Mouse (Mus musculus): ENCODE results near the gene Aass. TPM values are rescaled to one million over a fixed set of nuclear protein-coding genes. Genes with fewer than 3 reads are reported as not detected.
"Not testable (repeated sequence)": the region's sequence is repeated elsewhere in the genome, so short reads cannot be mapped to it uniquely, and the experiment has no call there.

Aass gene
- polyA plus RNA-seq, 1 experiment from 2014 or later = 0.59 TPM

DNA sequence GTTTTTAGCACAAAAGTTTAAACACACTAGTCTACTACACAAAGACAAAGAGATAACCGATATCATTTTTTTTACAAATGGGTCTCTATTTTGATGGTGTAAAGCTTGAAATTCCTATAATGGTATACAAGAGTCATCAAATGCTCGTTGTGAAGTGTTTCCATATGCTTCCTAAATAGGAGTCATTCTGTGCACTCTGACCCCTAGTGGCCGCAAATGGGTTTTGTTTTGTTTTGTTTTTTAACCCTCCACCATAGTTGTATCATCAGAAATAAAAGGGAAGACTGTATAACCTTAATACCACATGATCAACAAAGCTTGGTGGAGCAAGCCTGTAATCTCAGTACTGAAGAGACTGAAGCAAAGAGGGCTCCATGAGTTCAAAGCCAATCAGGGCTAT is 9.9 kb downstream of the Aass start:
- Histone ChIP-seq H3K27me3 (no peaks in the 10 kb centered on the region), H3K27ac (no peak overlapping the region), H3K9ac (no peak overlapping the region), H3K4me1 (replicated peaks) (no peaks in the 10 kb centered on the region), H3K4me2 (no peak overlapping the region), H3K36me3 (no peaks in the 10 kb centered on the region), H3K9me3 (replicated peaks) (no peaks in the 10 kb centered on the region), H3K4me3 (no peak overlapping the region)
- ATAC-seq (replicated peaks; ENCODE audit: insufficient number of reproducible peaks, insufficient read depth, low FRiP score, low read depth) = no peak
- 42% methylated on average over 3 of the region's 3 CpGs for WGBS

DNA sequence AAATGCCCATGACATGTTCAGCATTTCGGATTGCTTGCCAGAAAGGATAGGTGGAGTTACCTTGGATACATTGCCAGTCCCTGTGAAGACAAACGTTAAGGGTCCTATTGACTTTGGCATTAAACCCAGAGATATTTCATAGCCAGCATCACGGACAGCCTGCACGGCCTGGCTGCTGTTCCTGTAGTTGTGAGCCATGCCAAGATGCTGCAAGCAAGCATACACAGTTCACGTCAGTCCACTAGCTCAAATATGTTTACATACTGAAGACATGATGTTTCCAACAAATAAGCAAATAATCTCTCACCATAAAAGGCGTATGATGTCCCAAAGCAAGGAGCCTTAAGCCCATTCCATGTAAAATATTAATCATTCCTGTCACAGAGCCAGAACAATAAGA is 18.0 kb downstream of the Aass start:
- 57% methylated on average over 6 of the region's 6 CpGs for WGBS
- Histone ChIP-seq H3K9ac (no peak overlapping the region), H3K4me3 (no peak overlapping the region)

DNA sequence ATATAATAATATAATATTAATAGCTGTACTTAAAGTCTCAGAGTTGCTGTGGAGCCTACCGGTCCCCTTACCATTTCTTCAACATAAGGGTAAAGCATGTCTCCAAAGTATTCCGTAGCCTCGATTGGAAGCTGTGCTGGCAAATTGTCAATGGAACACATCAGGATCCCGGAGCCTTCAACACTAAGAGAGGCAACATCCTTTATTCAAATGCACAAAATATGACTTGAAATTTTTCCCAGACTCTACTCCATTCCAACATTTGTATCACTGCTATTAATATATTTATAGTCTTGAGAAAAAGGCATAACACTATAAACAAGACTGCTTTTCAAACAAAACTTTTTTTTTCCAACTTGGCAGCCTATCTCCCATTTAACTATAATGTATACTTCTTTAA is 25.7 kb downstream of the Aass start:
- H3K9me3 ChIP-seq (replicated peaks) = no peaks in the 10 kb centered on the region
- no peak overlapping the region for H3K4me3 ChIP-seq
- no peak overlapping the region for H3K4me2 ChIP-seq
- no peaks in the 10 kb centered on the region for H3K4me1 ChIP-seq (replicated peaks)
- WGBS = 77% methylated on average over 4 of the region's 4 CpGs
- H3K9ac ChIP-seq = no peak overlapping the region
- H3K36me3 ChIP-seq = no peaks in the 10 kb centered on the region
- no peak overlapping the region for H3K27ac ChIP-seq
- ATAC-seq (replicated peaks; ENCODE audit: insufficient number of reproducible peaks, insufficient read depth, low FRiP score, low read depth) = no peak
- H3K27me3 ChIP-seq = no peaks in the 10 kb centered on the region

More for the DNA sequence above, 18.0 kb downstream of the Aass start:
- no peak for ATAC-seq (replicated peaks; ENCODE audit: insufficient number of reproducible peaks, insufficient read depth, low FRiP score, low read depth)
- no peaks in the 10 kb centered on the region for H3K9me3 ChIP-seq (replicated peaks)
- H3K36me3 ChIP-seq = no peaks in the 10 kb centered on the region
- H3K4me2 ChIP-seq = no peak overlapping the region
- no peaks in the 10 kb centered on the region for H3K27me3 ChIP-seq
- no peaks in the 10 kb centered on the region for H3K4me1 ChIP-seq (replicated peaks)
- no peak overlapping the region for H3K27ac ChIP-seq

- no peaks in the 10 kb centered on the region for H3K27me3 ChIP-seq
- ATAC-seq (replicated peaks; ENCODE audit: insufficient number of reproducible peaks, insufficient read depth, low FRiP score, low read depth) = no peak
- no peaks in the 10 kb centered on the region for H3K9me3 ChIP-seq (replicated peaks)
- no peak overlapping the region for H3K27ac ChIP-seq
- no peak overlapping the region for H3K9ac ChIP-seq
- no peak overlapping the region for H3K4me2 ChIP-seq
- no peak overlapping the region for H3K4me3 ChIP-seq
- H3K36me3 ChIP-seq = no peaks in the 10 kb centered on the region
- H3K4me1 ChIP-seq (replicated peaks) = no peaks in the 10 kb centered on the region
- 43% methylated on average over 4 of the region's 4 CpGs for WGBS
Observed at GRCm38 (mm10) chr6:23106373-23106772, 26.4 kb downstream of the Aass start.

- H3K27ac ChIP-seq = peak overlapping the region; percentile 27; the same call in 1 of the 2 replicates
- H3K4me3 ChIP-seq; ATAC-seq (replicated peaks; ENCODE audit: insufficient number of reproducible peaks, insufficient read depth, low FRiP score, low read depth); H3K9me3 ChIP-seq (replicated peaks); H3K4me1 ChIP-seq (replicated peaks); H3K9ac ChIP-seq; H3K36me3 ChIP-seq; H3K27me3 ChIP-seq; H3K4me2 ChIP-seq: not testable (repeated sequence)
- WGBS = 85% methylated on average over 11 of the region's 11 CpGs
Observed at GRCm38 (mm10) chr6:23090346-23091055, 42.3 kb downstream of the Aass start.

DNA sequence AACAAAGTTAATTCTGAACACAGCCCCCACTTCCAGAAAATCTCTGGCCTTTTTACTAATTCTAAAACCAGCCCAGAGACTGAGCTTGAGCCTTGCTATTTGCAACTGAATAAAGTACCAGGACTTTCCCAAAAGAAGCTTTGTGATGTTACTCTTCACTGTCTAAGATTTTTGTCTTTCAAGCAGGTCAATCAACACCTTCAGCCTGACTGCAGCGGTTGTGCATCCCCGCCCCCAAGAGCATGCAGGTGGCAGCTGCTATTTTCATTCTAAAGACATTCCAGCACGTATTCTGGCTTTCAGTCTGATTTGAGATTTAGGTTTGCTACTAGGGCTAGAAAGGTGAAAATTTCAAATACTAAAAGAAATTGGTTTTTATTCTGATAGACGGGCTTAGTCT is 43.5 kb downstream of the Aass start:
- H3K27ac ChIP-seq = peak overlapping the region; percentile 27
- 55% methylated on average over 4 of the region's 4 CpGs for WGBS
- not testable (repeated sequence) for H3K27me3 ChIP-seq; H3K4me1 ChIP-seq (replicated peaks); H3K9ac ChIP-seq; ATAC-seq (replicated peaks; ENCODE audit: insufficient number of reproducible peaks, insufficient read depth, low FRiP score, low read depth); H3K36me3 ChIP-seq; H3K4me2 ChIP-seq; H3K9me3 ChIP-seq (replicated peaks); H3K4me3 ChIP-seq

DNA sequence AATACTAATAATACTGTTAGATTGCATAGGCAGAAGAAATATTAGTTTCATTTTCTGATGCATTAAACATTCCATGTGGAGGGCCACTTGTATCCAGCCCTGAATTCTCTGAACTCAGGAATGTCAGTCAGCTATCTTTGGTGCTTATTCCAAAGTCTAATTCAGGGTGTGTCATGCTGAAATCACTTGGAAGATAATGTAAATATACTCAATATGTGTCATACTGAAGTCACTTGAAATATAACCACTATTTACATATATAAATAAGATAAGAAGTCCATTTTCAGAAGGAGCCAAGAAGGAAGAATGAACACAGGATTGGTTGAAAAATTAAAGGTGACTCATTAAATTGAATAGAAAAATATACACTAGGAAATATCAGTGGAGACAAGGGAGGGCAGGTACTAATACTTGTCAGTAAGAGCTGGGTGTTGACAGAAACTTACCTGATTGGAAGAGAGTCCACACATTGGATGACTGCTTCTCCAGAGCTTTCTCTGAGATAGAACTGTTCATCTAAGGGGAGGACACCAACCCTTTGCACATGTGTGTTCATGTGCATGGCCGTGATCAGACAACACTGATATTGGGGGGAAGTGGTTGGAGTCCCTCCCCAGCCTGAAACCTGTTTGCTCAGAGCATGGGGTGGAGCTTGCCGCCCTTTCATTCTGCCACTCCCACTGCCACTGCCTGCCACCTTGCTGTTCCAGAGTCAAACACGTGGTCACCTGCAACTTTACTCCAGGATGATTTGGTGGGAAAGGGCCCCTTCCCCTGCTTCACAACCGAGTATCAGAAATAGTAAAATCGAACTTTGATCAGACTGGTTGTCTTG is 48.0 kb downstream of the Aass start:
- no peak for ATAC-seq (replicated peaks; ENCODE audit: insufficient number of reproducible peaks, insufficient read depth, low FRiP score, low read depth)
- H3K27ac ChIP-seq = no peak overlapping the region
- no peak overlapping the region for H3K4me2 ChIP-seq
- no peak overlapping the region for H3K9ac ChIP-seq
- no peaks in the 10 kb centered on the region for H3K36me3 ChIP-seq
- H3K9me3 ChIP-seq (replicated peaks) = no peaks in the 10 kb centered on the region; the same call in 1 of the 2 replicates
- no peaks in the 10 kb centered on the region for H3K27me3 ChIP-seq
- peaks cover 5% of the 10 kb centered on the region for H3K4me1 ChIP-seq (replicated peaks)
- H3K4me3 ChIP-seq = no peak overlapping the region
- 84% methylated on average over 5 of the region's 5 CpGs for WGBS

DNA sequence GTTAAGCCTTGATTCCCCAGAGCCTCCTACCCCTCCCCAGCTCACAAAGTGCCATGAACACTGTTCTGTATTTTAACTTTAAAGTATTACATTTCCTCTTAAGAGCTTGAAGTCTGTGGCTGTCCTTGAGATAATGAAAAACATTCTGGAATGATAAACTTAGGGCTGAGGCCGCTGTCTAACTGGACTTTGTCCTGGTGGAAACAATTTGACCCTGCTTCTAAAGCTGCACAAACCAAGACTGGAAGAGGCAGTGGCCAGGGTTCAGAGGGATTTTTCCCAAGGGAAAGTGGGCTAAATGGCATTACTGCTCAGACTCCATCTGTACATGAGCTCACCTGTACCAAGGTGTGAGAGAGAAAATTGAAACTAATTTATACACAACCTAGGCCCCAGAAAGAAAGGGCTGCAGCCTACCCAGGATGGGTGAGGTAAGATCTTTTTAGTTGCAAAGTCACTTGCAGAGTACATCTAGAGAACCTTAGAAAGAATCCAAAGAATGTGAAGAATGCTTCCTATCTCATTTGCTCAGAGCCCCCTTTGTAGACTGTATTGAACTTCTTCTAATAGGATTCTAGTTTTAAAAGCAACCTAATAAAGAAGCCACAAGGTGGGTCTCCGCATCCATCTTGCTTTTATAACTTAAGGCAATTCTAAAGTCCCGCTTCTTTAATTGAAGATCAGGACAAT is 52.6 kb downstream of the Aass start:
- Histone ChIP-seq H3K9ac (no peak overlapping the region), H3K36me3 (no peaks in the 10 kb centered on the region), H3K4me2 (no peak overlapping the region), H3K4me3 (no peak overlapping the region), H3K9me3 (replicated peaks) (no peaks in the 10 kb centered on the region), H3K4me1 (replicated peaks) (peaks cover 6% of the 10 kb centered on the region), H3K27ac (no peak overlapping the region), H3K27me3 (no peaks in the 10 kb centered on the region)
- no peak for ATAC-seq (replicated peaks; ENCODE audit: insufficient number of reproducible peaks, insufficient read depth, low FRiP score, low read depth)
- WGBS = 48% methylated on average over 3 of the region's 3 CpGs

DNA sequence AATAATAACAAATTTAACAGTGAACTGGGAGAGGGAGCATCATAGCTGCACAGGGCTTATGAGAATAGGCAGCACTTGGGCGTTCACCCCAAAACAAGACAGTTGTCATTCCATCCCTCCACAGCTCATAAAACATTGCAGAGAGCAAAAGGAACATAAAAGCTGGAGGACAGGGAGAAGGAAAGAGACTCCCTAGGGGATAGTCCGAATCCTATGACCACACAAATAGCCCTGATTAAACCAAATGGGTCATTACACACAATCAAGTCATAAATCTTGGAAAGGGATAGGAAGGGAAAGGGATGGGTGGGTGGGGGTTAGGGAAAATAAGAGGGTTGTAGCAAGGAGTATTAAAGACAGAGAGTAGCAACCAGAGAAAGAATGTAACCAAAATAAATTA is 54.5 kb downstream of the Aass start:
- peaks cover 6% of the 10 kb centered on the region for H3K4me1 ChIP-seq (replicated peaks)
- H3K9ac ChIP-seq = no peak overlapping the region
- no peaks in the 10 kb centered on the region for H3K27me3 ChIP-seq
- H3K36me3 ChIP-seq = no peaks in the 10 kb centered on the region
- H3K27ac ChIP-seq = no peak overlapping the region
- WGBS = 79% methylated on average over 2 of the region's 2 CpGs
- no peaks in the 10 kb centered on the region for H3K9me3 ChIP-seq (replicated peaks)
- no peak overlapping the region for H3K4me3 ChIP-seq
- ATAC-seq (replicated peaks; ENCODE audit: insufficient number of reproducible peaks, insufficient read depth, low FRiP score, low read depth) = no peak
- H3K4me2 ChIP-seq = no peak overlapping the region

DNA sequence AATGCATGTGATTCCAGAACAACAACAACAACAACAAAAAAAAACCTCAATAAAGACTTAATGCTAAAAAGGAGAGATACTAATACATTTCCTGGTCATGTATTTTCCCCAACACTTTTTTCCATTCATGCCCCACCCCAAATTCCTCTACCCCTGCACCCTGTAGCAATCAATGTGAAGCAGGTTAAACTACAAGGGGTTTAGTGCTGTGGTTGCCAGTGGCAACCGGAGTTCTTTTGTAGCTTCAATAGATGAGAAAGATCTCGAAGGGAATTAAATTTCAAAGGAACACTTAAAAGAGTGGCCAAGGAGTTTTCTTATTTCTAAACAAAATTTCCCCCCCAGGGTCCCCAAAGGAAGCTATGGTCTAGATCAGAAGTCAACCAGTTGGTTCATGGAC is 56.7 kb downstream of the Aass start:
- H3K27ac ChIP-seq = no peak overlapping the region
- 82% methylated on average over 2 of the region's 2 CpGs for WGBS
- no peak overlapping the region for H3K4me3 ChIP-seq
- no peaks in the 10 kb centered on the region for H3K36me3 ChIP-seq
- no peak overlapping the region for H3K4me2 ChIP-seq
- H3K4me1 ChIP-seq (replicated peaks) = peaks cover 6% of the 10 kb centered on the region
- H3K9ac ChIP-seq = no peak overlapping the region
- H3K27me3 ChIP-seq = no peaks in the 10 kb centered on the region
- no peaks in the 10 kb centered on the region for H3K9me3 ChIP-seq (replicated peaks)
- ATAC-seq (replicated peaks; ENCODE audit: insufficient number of reproducible peaks, insufficient read depth, low FRiP score, low read depth) = no peak

GRCm38 (mm10) chr6:23055734-23056133 is 77.1 kb downstream of the Aass start:
- 79% methylated on average over 5 of the region's 5 CpGs for WGBS
- H3K4me1 ChIP-seq (replicated peaks) = no peaks in the 10 kb centered on the region
- no peak overlapping the region for H3K9ac ChIP-seq
- H3K4me3 ChIP-seq = no peak overlapping the region
- no peak for ATAC-seq (replicated peaks; ENCODE audit: insufficient number of reproducible peaks, insufficient read depth, low FRiP score, low read depth)
- H3K4me2 ChIP-seq = no peak overlapping the region
- no peaks in the 10 kb centered on the region for H3K36me3 ChIP-seq
- H3K9me3 ChIP-seq (replicated peaks) = no peaks in the 10 kb centered on the region
- H3K27me3 ChIP-seq = no peaks in the 10 kb centered on the region
- H3K27ac ChIP-seq = no peak overlapping the region

All from heart, embryonic 15.5 days (tissue).